Mouse (Mus musculus): ENCODE data around the gene Ing3. TPM values are rescaled to one million over a fixed set of nuclear protein-coding genes. Genes with fewer than 3 reads are reported as not detected.

The Ing3 gene
- polyA plus RNA-seq (2012): 7.2 and 10.9 TPM in 2 replicates

DNA sequence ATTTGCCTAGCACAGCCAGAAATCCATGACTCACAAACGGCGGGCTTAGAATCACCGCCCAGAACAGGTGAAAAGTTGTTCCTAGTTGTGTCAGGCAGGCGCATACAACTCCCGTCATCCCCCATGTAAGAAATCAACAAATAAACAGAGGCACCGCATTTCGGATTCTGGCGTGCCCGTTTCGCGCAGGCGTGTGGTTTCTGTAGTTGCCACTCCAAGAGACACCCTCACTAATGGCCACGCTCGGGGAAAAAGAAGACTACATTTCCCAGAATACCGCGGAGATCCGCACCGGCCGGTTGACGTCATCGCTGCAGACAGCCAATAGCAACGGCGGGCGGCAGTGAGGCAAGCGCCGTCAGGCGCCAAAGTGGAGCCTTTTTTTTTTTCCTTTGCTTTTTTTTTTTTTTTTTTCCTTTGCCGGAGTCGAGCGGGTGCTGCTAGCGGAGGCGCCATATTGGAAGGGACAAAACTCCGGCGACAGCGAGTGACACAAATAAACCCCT lies at the start of gene Ing3:
Gene Ing3 (plus strand): TSS at position 346 of the 506 bp plus-strand sequence.
- TF ChIP-seq GATA1 (IDR thresholded peaks at IDR 0.05; ENCODE audit: low read length): no peak

DNA sequence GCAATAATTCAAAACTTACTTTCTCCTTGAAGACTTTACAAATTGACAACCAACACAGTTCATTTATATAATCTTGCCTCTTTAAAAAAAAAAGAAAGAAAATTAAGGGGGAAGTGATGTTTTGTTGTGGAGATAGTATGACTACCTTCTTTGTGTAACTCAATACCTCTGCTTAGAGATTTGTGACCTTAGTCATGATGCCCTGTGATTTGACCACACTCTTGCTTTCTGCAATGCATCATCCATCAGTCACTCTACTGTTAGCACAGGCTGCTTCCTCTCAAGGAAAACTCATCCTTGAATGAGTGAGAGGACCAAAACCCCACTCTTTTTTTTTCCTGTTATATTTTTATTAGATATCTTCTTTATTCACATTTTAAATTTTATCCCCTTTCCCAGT lies 39.7 kb upstream of the Ing3 start:
- TF ChIP-seq GATA1 (IDR thresholded peaks at IDR 0.05; ENCODE audit: low read length): no peak

DNA sequence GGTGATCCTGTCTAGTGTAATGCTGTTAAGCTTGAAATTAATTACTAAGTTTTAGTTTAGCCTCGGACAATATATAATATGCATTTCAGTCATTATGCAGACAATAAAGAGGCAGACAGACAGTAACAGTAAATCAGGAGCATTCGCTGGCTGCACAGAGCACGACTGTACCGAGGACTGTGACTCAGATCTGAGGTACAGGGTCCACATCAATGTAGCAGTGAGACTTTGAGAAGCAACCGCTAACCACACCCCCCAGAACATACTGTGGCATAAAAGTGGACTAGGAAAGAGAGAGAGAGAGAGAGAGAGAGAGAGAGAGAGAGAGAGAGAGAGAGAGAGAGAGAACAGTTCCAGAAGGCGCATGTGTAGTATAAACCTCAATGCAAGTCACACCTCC lies 38.6 kb upstream of the Ing3 start:
- TF ChIP-seq GATA1 (IDR thresholded peaks at IDR 0.05; ENCODE audit: low read length): no peak

DNA sequence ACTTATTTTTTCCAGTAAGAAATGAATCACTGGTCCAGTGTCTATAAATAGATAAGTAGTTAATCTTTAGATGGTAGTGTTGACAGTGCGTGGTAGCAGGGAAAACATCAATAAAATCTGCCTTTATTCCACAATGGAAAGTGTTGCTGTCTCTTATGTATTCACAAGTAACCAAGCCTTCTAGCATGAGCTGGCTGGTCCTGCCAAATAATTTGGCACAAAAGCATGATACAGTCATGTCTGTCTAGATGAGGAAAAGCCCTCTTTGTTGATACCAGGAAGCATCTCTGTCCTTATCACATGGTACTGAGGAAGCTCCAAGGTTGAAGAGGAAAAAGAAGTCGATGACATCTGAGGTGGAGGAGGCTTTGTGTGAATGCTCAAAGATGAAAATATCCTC lies 32.8 kb upstream of the Ing3 start:
- TF ChIP-seq GATA1 (IDR thresholded peaks at IDR 0.05; ENCODE audit: low read length): no peak

DNA sequence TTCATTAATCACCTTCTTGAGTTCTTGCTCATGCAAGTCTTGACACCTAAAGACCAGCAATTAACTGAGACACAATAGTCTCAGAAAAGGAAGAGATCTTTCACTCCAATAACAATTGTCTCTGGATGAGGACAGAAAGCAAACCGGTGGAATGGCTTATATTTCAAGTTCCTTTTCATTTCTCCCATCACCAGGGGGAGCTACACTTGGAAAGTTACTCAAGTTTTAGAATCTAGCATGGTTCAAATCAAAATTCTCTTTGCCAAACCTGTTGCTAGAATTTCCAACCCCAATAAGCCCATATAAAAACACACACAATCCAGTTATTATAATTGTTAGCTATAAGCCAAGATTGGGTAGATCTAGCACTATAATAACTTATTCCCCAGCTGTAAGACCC lies 25.2 kb upstream of the Ing3 start:
- TF ChIP-seq GATA1 (IDR thresholded peaks at IDR 0.05; ENCODE audit: low read length): no peak

DNA sequence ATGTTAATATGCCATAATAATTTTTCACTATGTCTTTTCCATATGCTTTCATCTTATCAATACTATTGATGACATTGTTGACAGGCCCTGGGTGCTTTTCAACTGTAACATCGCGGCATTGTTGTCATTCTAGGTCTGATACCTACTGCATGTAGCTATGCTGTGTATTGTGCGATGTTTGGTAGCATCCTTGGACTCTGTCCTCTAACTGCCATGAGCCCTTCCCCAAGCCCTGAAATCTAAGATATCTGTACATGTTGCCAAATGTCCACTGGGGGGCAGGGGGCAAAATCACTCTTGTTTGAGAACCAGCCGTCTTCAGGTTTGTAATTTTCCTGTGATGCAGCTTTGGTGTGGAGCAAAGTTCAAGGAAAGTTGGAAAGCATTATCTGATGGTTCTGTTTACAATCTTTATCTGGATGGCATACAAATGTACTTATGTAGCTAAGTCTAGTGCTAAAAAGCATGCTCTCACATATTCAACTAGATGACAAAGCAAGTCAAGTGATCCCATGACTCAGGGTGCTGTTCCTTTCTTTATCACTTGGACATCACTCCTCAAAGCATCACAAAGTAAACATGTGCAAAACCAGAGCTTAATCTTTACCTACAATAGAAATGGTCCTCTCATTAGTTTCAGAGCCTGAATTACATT lies 11.3 kb upstream of the Ing3 start:
- TF ChIP-seq GATA1 (IDR thresholded peaks at IDR 0.05; ENCODE audit: low read length): no peak

DNA sequence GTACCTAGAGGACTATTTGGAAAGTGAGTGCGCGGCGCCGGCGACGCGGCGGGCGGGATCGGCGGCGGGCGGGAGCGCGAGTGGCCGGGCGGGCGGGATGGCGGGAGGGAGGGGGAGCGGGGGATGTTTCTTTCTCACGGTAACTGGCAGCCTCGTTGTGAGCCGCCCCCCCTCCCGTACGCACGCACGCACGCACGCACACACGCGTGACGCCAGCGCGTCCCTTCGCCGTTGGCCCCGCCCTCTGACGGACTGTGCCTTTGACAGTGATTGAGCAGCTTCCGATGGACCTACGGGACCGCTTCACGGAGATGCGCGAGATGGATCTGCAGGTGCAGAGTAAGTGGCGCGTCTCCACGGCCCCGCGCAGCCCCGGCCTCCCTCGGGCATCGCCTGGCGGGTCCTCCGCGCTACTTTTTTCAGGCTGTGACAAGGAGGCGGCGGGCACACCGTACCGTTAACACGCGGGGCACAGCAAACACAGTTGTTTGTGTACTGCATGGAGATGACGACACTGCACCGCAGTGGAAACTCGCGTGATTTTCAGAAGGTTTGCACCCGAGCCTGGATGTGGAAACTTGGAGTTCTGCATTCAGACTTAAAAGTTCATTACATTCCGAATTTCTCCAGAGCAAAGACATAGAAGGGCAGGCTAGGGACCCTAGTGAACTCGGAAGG lies 539 bp downstream of the Ing3 start:
- TF ChIP-seq GATA1 (IDR thresholded peaks at IDR 0.05; ENCODE audit: low read length): no peak

DNA sequence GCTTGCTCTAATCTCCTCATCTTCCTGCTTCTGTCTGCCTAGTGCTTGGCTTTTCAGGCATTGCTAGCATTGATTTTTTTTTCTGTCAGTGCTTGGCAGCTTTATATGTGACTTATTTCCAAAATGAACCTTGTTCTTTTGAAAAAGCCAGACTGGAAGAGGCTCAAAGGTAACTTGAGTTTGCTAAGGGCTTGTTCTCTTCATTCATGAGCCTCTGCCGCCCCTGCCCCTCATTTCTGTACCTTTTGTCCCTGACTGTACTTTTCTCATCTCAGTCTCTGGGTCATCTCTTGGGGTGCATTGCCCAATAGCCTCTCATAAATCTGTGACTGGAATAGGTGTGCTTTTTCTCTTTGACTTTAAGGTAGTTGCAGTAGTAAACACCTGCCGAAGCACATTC lies 1.3 kb downstream of the Ing3 start:
- TF ChIP-seq GATA1 (IDR thresholded peaks at IDR 0.05; ENCODE audit: low read length): no peak

DNA sequence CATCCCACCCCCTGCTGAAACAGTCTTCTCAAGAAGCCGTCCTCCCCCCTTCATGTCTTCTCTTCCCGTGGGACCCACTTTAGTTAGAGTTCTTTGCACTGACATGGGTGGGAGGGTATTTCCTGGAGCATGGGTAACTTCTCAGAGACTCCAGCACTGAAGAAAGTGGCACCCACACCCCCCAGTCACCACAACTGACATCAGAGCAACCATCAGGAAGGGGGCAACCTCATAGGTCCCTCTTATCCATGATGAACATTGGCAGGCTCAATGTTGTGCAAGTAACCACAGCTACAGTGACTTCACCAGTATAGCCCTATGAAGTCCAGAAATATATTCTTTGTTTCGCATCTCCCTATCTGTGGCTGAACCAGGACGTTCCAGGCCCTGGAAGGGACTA lies 6.1 kb downstream of the Ing3 start:
- no peak for TF ChIP-seq GATA1 (IDR thresholded peaks at IDR 0.05; ENCODE audit: low read length)

DNA sequence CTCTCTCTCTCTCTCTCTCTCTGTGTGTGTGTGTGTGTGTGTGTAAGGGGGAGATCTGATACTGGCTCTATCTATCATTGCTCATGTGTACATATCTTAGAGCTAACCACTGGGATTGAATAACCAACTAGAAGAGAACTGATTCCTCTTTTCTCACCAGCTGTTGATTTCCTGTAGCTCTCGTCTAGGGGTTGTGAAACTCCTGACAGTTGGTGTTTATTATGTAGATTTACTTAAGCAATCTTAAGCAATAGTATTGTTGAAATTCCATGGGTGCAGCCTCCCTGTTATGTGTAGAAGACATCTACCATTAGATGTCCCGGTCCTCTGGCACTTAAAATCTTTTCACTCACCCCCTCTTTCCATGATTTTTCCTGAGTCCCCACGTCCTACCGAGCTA lies 9.6 kb downstream of the Ing3 start:
- TF ChIP-seq GATA1 (IDR thresholded peaks at IDR 0.05; ENCODE audit: low read length): no peak

DNA sequence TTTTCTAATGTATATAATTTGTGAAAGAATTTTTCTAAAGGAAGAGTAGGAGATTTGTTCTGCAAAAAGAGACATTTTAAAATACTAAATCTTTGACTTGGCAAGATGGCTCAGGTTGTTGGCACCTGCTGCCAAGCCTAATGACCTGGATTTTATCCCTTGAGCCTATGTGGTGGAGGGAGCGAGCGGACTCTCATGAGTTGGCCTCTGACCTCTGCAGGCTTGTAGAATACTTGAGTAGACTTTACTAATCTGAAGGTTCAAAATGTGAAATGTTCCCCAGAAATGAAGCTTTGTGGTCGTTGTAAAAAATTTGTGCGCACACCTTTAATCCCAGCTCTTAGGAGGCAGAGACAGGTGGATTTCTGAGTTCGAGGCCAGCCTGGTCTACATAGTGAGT lies 10.5 kb downstream of the Ing3 start:
- no peak for TF ChIP-seq GATA1 (IDR thresholded peaks at IDR 0.05; ENCODE audit: low read length)

DNA sequence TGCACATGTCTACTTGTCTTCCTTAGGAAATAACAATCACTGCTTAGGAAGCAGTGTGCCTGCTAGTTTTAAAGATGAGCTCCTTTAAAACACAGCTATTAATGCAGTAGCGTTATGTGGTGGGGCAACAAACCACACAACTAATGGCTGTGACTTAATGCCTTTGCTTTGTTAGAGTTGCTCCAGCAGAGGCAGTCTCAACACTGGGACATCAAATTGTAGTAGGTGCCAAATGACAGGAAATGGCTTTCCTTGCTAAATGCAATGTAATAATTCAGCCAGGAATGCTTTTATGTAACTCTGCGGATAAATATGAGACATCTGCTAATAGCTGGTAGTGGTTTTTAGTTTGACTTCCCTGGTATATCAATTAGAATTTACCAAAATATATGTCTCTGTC lies 28.2 kb downstream of the Ing3 start:
- TF ChIP-seq GATA1 (IDR thresholded peaks at IDR 0.05; ENCODE audit: low read length): no peak

DNA sequence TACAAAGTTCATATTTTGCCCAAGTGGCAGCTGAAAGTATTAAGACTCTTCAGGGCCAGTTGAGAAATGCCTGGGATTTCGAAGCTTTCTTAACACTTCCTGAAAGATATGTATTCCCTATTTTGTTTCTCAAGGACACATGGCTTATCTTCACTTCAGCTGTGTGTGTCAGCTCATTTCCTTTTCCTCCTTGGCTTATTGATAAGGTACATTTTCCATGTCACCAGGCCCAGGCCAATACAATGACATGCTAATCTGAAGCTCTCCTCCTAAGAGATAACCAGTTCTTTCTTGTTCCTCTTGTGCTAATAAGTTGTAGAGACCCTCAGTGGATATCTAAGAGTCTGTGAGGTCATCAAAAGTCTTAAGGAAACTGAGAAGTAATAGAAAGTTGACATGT lies 31.7 kb downstream of the Ing3 start:
- TF ChIP-seq GATA1 (IDR thresholded peaks at IDR 0.05; ENCODE audit: low read length): no peak

DNA sequence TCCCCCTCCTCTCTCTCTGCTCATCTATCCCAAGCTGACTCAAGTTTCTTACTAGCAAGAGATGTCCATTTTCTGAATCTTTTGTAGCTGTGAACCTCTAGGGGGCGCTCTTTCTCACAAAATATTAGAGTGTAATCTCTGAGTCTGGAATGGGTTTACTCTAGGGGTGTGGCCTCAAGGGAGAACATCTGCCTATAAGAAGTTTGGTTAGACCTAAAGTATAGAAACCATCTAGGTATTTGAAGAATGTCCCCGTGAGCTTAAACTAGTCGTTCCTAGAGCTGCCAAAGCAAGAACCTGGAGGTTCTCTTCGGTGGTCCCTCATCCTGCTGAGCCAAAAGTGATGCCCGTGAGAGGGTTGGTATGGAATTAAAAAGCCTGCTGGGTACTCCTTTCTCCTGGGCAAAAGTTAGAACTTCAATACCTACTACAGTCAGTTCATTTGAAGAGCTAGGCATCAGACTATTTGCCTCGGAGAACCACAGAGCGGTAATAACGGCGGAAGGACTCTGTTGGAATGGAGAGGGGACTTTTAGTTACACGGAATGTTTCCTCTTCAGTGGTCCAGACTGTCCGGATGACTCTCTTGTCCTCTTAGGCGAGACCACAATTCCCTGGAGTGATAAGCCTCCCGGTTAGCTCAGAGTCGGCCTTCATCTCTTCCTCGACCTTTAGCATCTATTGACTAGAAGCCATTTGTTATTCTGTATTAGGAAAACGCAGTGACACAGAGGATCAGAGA lies 35.8 kb downstream of the Ing3 start:
- TF ChIP-seq GATA1 (IDR thresholded peaks at IDR 0.05; ENCODE audit: low read length): no peak

DNA sequence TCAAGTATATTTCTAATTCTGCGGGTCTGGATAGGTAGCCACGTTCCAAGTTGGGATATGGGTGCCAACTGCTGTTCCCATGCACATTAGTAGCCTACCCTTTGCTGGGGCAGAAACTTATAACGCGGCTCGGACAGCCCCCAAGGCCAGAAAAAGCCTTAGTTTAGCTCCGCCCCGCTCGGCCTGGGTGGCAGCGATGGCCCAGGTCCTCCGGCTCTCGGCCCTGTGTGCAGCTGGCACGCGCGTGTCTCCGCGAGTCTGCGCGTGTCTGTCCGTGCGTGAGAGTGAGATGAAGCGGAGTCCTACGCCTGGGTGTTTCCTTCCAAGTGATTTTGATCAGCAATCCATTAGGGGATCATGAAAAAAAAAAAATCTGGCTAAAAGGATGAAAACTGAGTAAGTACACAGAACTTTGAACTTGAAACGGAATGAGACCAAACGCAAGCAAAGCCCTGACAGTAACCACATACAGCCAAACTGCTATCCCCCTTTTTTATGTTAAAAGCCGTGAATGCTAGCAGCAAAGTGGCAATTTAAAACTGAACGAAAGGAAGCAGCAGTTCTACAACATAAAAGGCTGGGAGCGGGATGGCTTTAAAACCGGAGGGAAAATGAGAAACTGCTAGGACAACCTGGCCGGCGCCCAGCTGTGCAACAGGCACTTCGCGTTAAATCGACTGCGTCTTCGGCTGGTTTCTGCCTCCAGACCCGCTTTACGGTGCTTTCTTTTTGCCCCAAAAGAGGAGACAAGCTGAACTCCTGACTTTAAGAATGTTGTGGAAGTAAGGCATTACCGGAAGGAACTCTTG lies 36.6 kb downstream of the Ing3 start, which contains the start of gene Cped1:
Gene Cped1 (plus strand): TSS at position 185 of the 809 bp plus-strand sequence.
- no peak for TF ChIP-seq GATA1 (IDR thresholded peaks at IDR 0.05; ENCODE audit: low read length)
